Mouse (Mus musculus) liver, embryonic 11.5 days (tissue): Measurements from ENCODE around the gene Abcg1. TPM values are rescaled to one million over a fixed set of nuclear protein-coding genes. Genes with fewer than 3 reads are reported as not detected.
A peak's percentile ranks its signal among the peaks of the same experiment; 100 is the strongest.

Experiments
- ATAC-seq: fragments of 200-750 bp; cut with Nextera tagmentation; replicated peaks from 2 replicates; pipeline ENCODE4 v1.8.0; 2017; ENCODE audit warnings: moderate number of reproducible peaks, mild to moderate bottlenecking, moderate TSS enrichment, moderate library complexity; ENCODE audit not compliant: low FRiP score
- DNase-seq: peaks from one replicate; pipeline ENCODE4 v3.0.0-alpha.2; 2017; ENCODE audit warnings: low spot score
- H3K27ac ChIP-seq: fragments of 300-500 bp; sonication (generic); 2 replicates; pipeline ENCODE4 v1.5.1; 2014; ENCODE audit warnings: mild to moderate bottlenecking, low read depth, low read length, control low read depth
- H3K27me3 ChIP-seq: fragments of 300-500 bp; sonication (generic); replicated peaks from 2 replicates; pipeline ENCODE4 v1.6.1; 2014; ENCODE audit warnings: low read length, mixed read lengths; ENCODE audit not compliant: control insufficient read depth, insufficient read depth
- H3K36me3 ChIP-seq: fragments of 300-500 bp; sonication (generic); 2 replicates; pipeline ENCODE4 v1.6.1; 2014; ENCODE audit warnings: mild to moderate bottlenecking, low read length, moderate library complexity, mixed read lengths; ENCODE audit not compliant: control insufficient read depth, insufficient read depth
- H3K4me1 ChIP-seq: fragments of 300-500 bp; sonication (generic); replicated peaks from 2 replicates; pipeline ENCODE4 v1.6.1; 2014; ENCODE audit warnings: low read length, mixed read lengths; ENCODE audit not compliant: control insufficient read depth, insufficient read depth
- H3K4me2 ChIP-seq: fragments of 300-500 bp; sonication (generic); 2 replicates; pipeline ENCODE4 v1.6.1; 2014; ENCODE audit warnings: mild to moderate bottlenecking, control low read depth, moderate library complexity
- H3K4me3 ChIP-seq: fragments of 300-500 bp; sonication (generic); 2 replicates; pipeline ENCODE4 v1.5.1; 2014; ENCODE audit warnings: low read depth, low read length, control low read depth
- H3K9ac ChIP-seq: fragments of 300-500 bp; sonication (generic); 2 replicates; pipeline ENCODE4 v1.6.1; 2014; ENCODE audit warnings: low read depth, low read length, control low read depth
- H3K9me3 ChIP-seq: fragments of 300-500 bp; sonication (generic); 2 replicates; pipeline ENCODE4 v1.6.1; 2016; ENCODE audit warnings: low read length, inconsistent platforms, mixed read lengths; ENCODE audit not compliant: control insufficient read depth
- WGBS: fragments of 180-500 bp; shearing (Covaris S2); extraction: QIAGEN DNeasy Blood & Tissue Kit; methylation state at CpG from one replicate; pipeline ENCODE4 v1.1.7; 2014; 5-methylcytosine and 5-hydroxymethylcytosine counted together
- polyA plus RNA-seq: library from polyadenylated mRNA; unstranded; fragments of >200 nt; fragmentation: Nextera tagmentation; extraction: Ambion mirVana; gene quantifications from 2 replicates; pipeline ENCODE4 v1.2.1, GENCODE M21; 2014

Gene Abcg1
- polyA plus RNA-seq, 1 experiment from 2014 or later: 6.5 TPM

- DNase-seq (no peak), ATAC-seq (peak; percentile 53)
- Histone ChIP-seq H3K27ac (no peak overlapping the region), H3K4me1 (peaks cover 63% of the 10 kb centered on the region), H3K27me3 (no peaks in the 10 kb centered on the region), H3K4me3 (no peak overlapping the region), H3K9me3 (no peaks in the 10 kb centered on the region), H3K9ac (peak overlapping the region; percentile 1; the same call in 1 of the 2 replicates), H3K4me2 (peak overlapping the region; percentile 40), H3K36me3 (no peaks in the 10 kb centered on the region)
- WGBS: 43% methylated on average over 18 of the region's 18 CpGs
Observed at GRCm38 (mm10) chr17:31071421-31072301, 14.2 kb downstream of the Abcg1 start.

- WGBS: 74% methylated on average over 4 of the region's 4 CpGs
- H3K27me3 ChIP-seq: no peaks in the 10 kb centered on the region
- peak overlapping the region; percentile 58 for H3K4me2 ChIP-seq
- ATAC-seq: no peak
- no peak overlapping the region; the same call in 1 of the 2 replicates for H3K9ac ChIP-seq
- H3K9me3 ChIP-seq: no peaks in the 10 kb centered on the region
- peak overlapping the region; percentile 27 for H3K4me3 ChIP-seq
- DNase-seq: no peak
- no peaks in the 10 kb centered on the region for H3K36me3 ChIP-seq
- H3K4me1 ChIP-seq: peaks cover 60% of the 10 kb centered on the region
- H3K27ac ChIP-seq: no peak overlapping the region
Observed at GRCm38 (mm10) chr17:31072872-31073271, 15.4 kb downstream of the Abcg1 start.

- WGBS: 4% methylated on average over 31 of the region's 31 CpGs
- H3K4me1 ChIP-seq: peaks cover 60% of the 10 kb centered on the region
- ATAC-seq (peak; percentile 66), DNase-seq (peak; percentile 77)
- no peaks in the 10 kb centered on the region for H3K27me3 ChIP-seq
- H3K4me3 ChIP-seq: peak overlapping the region; percentile 27
- H3K4me2 ChIP-seq: peak overlapping the region; percentile 58
- no peaks in the 10 kb centered on the region for H3K36me3 ChIP-seq
- H3K27ac ChIP-seq: no peak overlapping the region
- peak overlapping the region; percentile 18; the same call in 1 of the 2 replicates for H3K9ac ChIP-seq
- no peaks in the 10 kb centered on the region for H3K9me3 ChIP-seq
Observed at GRCm38 (mm10) chr17:31073273-31074052, 16.0 kb downstream of the Abcg1 start.

GRCm38 (mm10) chr17:31074053-31074590 is 16.6 kb downstream of the Abcg1 start:
- H3K4me3 ChIP-seq: 0 out of 2 replicates have a peak overlapping the region, but pooled peaks have one; percentile 27
- WGBS: 19% methylated on average over 7 of the region's 7 CpGs

GRCm38 (mm10) chr17:31074666-31075065 is 17.2 kb downstream of the Abcg1 start:
- H3K9ac ChIP-seq: no peak overlapping the region
- no peaks in the 10 kb centered on the region for H3K27me3 ChIP-seq
- H3K4me2 ChIP-seq: peak overlapping the region; percentile 58; the same call in 1 of the 2 replicates
- H3K27ac ChIP-seq: no peak overlapping the region
- no peaks in the 10 kb centered on the region for H3K36me3 ChIP-seq
- no peaks in the 10 kb centered on the region for H3K9me3 ChIP-seq
- DNase-seq: no peak
- H3K4me3 ChIP-seq: no peak overlapping the region
- WGBS: 43% methylated on average over 3 of the region's 3 CpGs
- peaks cover 57% of the 10 kb centered on the region for H3K4me1 ChIP-seq
- ATAC-seq: no peak

More at GRCm38 (mm10) chr17:31074053-31074590, 16.6 kb downstream of the Abcg1 start:
- Histone ChIP-seq H3K4me1 (peaks cover 58% of the 10 kb centered on the region), H3K27me3 (no peaks in the 10 kb centered on the region), H3K9me3 (no peaks in the 10 kb centered on the region), H3K4me2 (peak overlapping the region; percentile 58), H3K36me3 (no peaks in the 10 kb centered on the region), H3K27ac (0 out of 2 replicates have a peak overlapping the region, but pooled peaks have one; percentile 14), H3K9ac (no peak overlapping the region)
- no peak for ATAC-seq
- DNase-seq: no peak

GRCm38 (mm10) chr17:31075471-31075870 is 18.0 kb downstream of the Abcg1 start:
- H3K4me2 ChIP-seq: no peak overlapping the region
- DNase-seq (no peak), ATAC-seq (no peak)
- H3K4me1 ChIP-seq: peaks cover 49% of the 10 kb centered on the region
- H3K9me3 ChIP-seq: no peaks in the 10 kb centered on the region
- no peak overlapping the region for H3K4me3 ChIP-seq
- no peaks in the 10 kb centered on the region for H3K27me3 ChIP-seq
- no peak overlapping the region for H3K9ac ChIP-seq
- no peak overlapping the region for H3K27ac ChIP-seq
- 86% methylated on average over 5 of the region's 5 CpGs for WGBS
- H3K36me3 ChIP-seq: no peaks in the 10 kb centered on the region

GRCm38 (mm10) chr17:31077561-31077960 is 20.1 kb downstream of the Abcg1 start:
- DNase-seq (no peak), ATAC-seq (no peak)
- Histone ChIP-seq H3K27me3 (no peaks in the 10 kb centered on the region), H3K4me1 (peaks cover 28% of the 10 kb centered on the region), H3K9ac (no peak overlapping the region), H3K4me3 (no peak overlapping the region), H3K9me3 (no peaks in the 10 kb centered on the region), H3K27ac (no peak overlapping the region), H3K36me3 (no peaks in the 10 kb centered on the region), H3K4me2 (no peak overlapping the region)
- 69% methylated on average over 5 of the region's 5 CpGs for WGBS

GRCm38 (mm10) chr17:31078581-31078980 is 21.1 kb downstream of the Abcg1 start:
- Histone ChIP-seq H3K4me1 (peaks cover 18% of the 10 kb centered on the region), H3K36me3 (no peaks in the 10 kb centered on the region), H3K4me3 (no peak overlapping the region), H3K27me3 (no peaks in the 10 kb centered on the region), H3K4me2 (no peak overlapping the region), H3K9me3 (no peaks in the 10 kb centered on the region), H3K9ac (no peak overlapping the region), H3K27ac (0 out of 2 replicates have a peak overlapping the region, but pooled peaks have one; percentile 16)
- WGBS: 79% methylated on average over 11 of the region's 11 CpGs
- no peak for DNase-seq
- ATAC-seq: no peak
